Mouse (Mus musculus): ENCODE measurements around the gene Cdc42se1. TPM values are rescaled to one million over a fixed set of nuclear protein-coding genes. Genes with fewer than 3 reads are reported as not detected.

Gene Cdc42se1
- polyA plus RNA-seq, 1 experiment from 2014 or later: 109 TPM

DNA sequence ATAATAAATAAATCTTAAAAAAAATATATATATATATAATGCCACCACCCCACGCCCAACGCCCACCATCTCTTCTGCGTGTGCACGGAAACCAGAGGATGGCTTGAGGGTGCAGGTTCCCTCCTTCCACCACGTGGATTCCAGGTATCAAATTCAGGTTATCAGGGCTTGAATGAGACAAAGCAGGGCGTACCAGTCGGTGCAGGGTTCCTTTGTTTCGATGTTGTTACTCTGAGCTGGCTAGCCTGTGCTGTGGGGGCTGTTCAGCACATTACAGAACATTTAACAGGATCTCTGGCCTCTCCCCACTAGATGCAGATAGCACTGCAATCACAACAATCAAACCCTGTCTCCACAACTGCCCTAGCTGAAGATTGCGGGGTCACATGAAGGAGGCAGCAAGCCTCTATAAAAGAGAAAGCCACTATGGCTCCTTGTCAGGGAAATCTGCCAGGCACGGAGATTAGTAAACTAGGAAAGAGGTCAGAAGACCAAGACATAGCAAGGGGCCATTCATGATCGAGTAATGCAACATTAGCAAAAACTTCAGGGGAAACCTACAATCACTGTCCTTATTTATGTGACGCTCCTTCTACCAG, 42.3 kb downstream of the Cdc42se1 start:
- Histone ChIP-seq H3K36me3 (ENCODE audit: control insufficient read depth, insufficient read depth, low read length) (no peaks in the 10 kb centered on the region; the same call in 1 of the 2 replicates), H3K9me3 (ENCODE audit: control insufficient read depth, low read length) (no peaks in the 10 kb centered on the region), H3K27ac (ENCODE audit: low read depth, low read length) (no peak overlapping the region), H3K4me2 (ENCODE audit: low read depth) (no peak overlapping the region), H3K27me3 (ENCODE audit: control insufficient read depth, insufficient read depth, low read length) (no peaks in the 10 kb centered on the region), H3K9ac (ENCODE audit: low read length) (no peak overlapping the region), H3K4me1 (ENCODE audit: control insufficient read depth, insufficient read depth, low read length) (no peaks in the 10 kb centered on the region), H3K4me3 (ENCODE audit: low read depth, low read length) (no peak overlapping the region)
- WGBS: 89% methylated on average over 12 of the region's 12 CpGs
- no peak for ATAC-seq (ENCODE audit: insufficient read depth, low FRiP score, low TSS enrichment)
- DNase-seq (ENCODE audit: low spot score): no peak

DNA sequence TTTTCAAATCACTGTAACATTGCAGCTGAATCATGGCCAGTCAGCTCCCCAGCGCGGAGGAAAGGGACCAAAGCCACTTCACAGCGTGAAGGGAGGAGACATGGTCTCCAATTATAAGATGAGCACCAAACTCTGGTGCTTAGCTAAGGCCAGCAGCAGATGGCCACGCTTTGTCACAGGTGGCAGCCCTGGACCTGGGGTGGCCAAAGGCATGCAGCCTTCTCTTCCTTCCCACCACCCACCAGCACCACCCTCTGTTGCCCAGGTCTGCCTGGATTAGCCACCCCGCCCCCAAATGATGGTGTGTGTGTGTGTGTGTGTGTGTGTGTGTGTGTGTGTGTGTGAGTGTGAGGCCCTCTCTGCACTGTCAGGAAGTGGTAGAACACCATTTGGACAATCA, 44.9 kb downstream of the Cdc42se1 start:
- H3K4me2 ChIP-seq (ENCODE audit: low read depth): no peak overlapping the region
- DNase-seq (ENCODE audit: low spot score) (no peak), ATAC-seq (ENCODE audit: insufficient read depth, low FRiP score, low TSS enrichment) (no peak)
- no peak overlapping the region for H3K9ac ChIP-seq (ENCODE audit: low read length)
- no peaks in the 10 kb centered on the region for H3K9me3 ChIP-seq (ENCODE audit: control insufficient read depth, low read length)
- no peak overlapping the region for H3K4me3 ChIP-seq (ENCODE audit: low read depth, low read length)
- no peaks in the 10 kb centered on the region for H3K27me3 ChIP-seq (ENCODE audit: control insufficient read depth, insufficient read depth, low read length)
- WGBS: 96% methylated on average over 5 of the region's 5 CpGs
- H3K36me3 ChIP-seq (ENCODE audit: control insufficient read depth, insufficient read depth, low read length): no peaks in the 10 kb centered on the region; the same call in 1 of the 2 replicates
- H3K27ac ChIP-seq (ENCODE audit: low read depth, low read length): no peak overlapping the region
- no peaks in the 10 kb centered on the region for H3K4me1 ChIP-seq (ENCODE audit: control insufficient read depth, insufficient read depth, low read length)

DNA sequence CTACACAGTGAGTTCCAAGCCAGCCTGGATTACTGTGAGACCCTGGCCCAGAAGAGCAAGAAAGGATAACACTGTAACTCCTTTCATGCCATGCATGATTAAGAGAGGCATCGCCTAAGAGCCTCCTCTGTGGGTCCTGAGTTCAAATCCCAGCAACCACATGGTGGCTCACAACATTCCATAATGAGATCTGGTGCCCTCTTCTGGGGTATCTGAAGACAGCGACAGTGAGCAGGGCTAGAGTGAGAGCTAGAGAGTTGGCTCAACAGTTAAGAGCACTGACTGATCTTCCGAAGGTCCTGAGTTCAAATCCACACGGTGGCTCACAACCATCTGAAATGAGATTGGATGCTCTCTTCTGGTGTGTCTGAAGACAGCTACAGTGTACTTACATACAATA, 45.9 kb downstream of the Cdc42se1 start:
- H3K27ac ChIP-seq (ENCODE audit: low read depth, low read length): no peak overlapping the region
- no peak overlapping the region for H3K9ac ChIP-seq (ENCODE audit: low read length)
- no peaks in the 10 kb centered on the region for H3K4me1 ChIP-seq (ENCODE audit: control insufficient read depth, insufficient read depth, low read length)
- H3K27me3 ChIP-seq (ENCODE audit: control insufficient read depth, insufficient read depth, low read length): no peaks in the 10 kb centered on the region
- no peak overlapping the region for H3K4me3 ChIP-seq (ENCODE audit: low read depth, low read length)
- ATAC-seq (ENCODE audit: insufficient read depth, low FRiP score, low TSS enrichment) (no peak), DNase-seq (ENCODE audit: low spot score) (no peak)
- H3K4me2 ChIP-seq (ENCODE audit: low read depth): no peak overlapping the region
- 93% methylated on average over 4 of the region's 4 CpGs for WGBS
- no peaks in the 10 kb centered on the region for H3K9me3 ChIP-seq (ENCODE audit: control insufficient read depth, low read length)
- H3K36me3 ChIP-seq (ENCODE audit: control insufficient read depth, insufficient read depth, low read length): no peaks in the 10 kb centered on the region; the same call in 1 of the 2 replicates

DNA sequence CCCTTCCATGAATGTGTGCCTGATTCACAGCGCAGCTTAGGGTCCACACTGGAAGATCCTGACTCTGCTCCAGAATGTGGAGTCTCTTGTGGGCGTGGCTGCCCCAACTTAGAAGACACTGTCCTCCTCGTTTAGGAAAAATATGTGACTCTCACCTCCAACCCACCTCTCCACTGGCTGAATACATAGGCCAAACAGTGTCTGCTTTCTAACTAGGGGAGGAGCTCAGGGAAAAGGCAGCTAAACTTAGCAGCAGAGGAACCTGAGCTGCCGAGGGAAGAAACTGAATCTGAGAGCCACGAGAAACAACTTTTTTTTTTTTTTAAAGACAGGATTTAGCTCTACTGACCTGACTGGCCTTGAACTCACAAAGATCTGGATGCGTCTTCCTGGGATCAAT, 46.6 kb downstream of the Cdc42se1 start:
- Histone ChIP-seq H3K27ac (ENCODE audit: low read depth, low read length) (no peak overlapping the region), H3K4me2 (ENCODE audit: low read depth) (no peak overlapping the region), H3K9ac (ENCODE audit: low read length) (no peak overlapping the region), H3K4me3 (ENCODE audit: low read depth, low read length) (no peak overlapping the region), H3K36me3 (ENCODE audit: control insufficient read depth, insufficient read depth, low read length) (no peaks in the 10 kb centered on the region; the same call in 1 of the 2 replicates), H3K27me3 (ENCODE audit: control insufficient read depth, insufficient read depth, low read length) (no peaks in the 10 kb centered on the region), H3K9me3 (ENCODE audit: control insufficient read depth, low read length) (no peaks in the 10 kb centered on the region), H3K4me1 (ENCODE audit: control insufficient read depth, insufficient read depth, low read length) (no peaks in the 10 kb centered on the region)
- WGBS: 82% methylated on average over 6 of the region's 6 CpGs
- no peak for ATAC-seq (ENCODE audit: insufficient read depth, low FRiP score, low TSS enrichment)
- no peak for DNase-seq (ENCODE audit: low spot score)

DNA sequence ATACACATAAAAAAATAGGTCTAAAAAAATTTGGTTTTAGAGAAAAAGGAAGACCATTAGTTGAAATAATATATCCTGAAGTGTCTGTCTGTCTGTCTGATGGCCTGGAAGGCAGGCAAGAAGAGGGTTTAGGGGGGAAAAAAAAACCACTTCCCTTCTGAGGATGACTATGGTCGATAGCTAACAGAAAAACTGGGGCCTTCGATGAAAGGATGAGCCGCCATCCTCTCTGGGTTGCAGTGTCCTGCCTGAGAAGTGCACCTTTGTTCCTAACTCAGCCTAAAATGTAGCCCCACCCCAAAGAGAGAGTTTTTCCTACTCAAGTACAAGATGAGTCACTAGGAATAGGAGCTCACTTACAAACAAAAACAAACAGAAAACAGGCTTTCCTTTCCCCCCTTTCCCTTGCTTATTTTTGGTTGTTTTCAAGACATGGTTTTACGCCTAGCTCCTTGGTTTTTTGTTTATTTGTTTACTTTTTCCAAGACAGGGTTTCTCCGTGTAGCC, 47.9 kb downstream of the Cdc42se1 start:
- WGBS: 78% methylated on average over 5 of the region's 5 CpGs
- ATAC-seq (ENCODE audit: insufficient read depth, low FRiP score, low TSS enrichment): no peak
- DNase-seq (ENCODE audit: low spot score): no peak
- H3K27me3 ChIP-seq (ENCODE audit: control insufficient read depth, insufficient read depth, low read length): no peaks in the 10 kb centered on the region
- H3K4me2 ChIP-seq (ENCODE audit: low read depth): no peak overlapping the region
- H3K36me3 ChIP-seq (ENCODE audit: control insufficient read depth, insufficient read depth, low read length): no peaks in the 10 kb centered on the region; the same call in 1 of the 2 replicates
- H3K4me3 ChIP-seq (ENCODE audit: low read depth, low read length): no peak overlapping the region
- H3K9me3 ChIP-seq (ENCODE audit: control insufficient read depth, low read length): no peaks in the 10 kb centered on the region
- H3K9ac ChIP-seq (ENCODE audit: low read length): no peak overlapping the region
- H3K27ac ChIP-seq (ENCODE audit: low read depth, low read length): no peak overlapping the region
- H3K4me1 ChIP-seq (ENCODE audit: control insufficient read depth, insufficient read depth, low read length): no peaks in the 10 kb centered on the region

DNA sequence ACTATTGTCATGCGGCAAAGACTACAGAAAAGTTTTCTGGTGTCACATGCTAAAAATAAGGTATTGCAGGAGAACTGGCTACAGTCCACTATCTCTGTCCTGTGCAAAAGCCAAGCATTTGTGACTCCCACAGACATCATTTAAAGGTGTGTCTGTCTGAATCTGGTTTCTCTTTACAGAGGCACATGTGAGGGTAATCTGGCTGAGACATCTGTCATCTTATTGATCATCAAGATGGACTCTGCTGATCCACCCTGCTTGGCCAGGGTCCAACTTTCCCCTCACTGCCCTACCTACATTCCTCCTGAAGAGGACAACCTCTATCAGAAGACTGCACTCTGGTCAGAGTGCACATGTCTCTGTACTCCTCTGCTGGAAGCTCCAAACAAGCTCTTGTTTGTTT, 48.6 kb downstream of the Cdc42se1 start:
- H3K9me3 ChIP-seq (ENCODE audit: control insufficient read depth, low read length): no peaks in the 10 kb centered on the region
- no peak overlapping the region for H3K4me3 ChIP-seq (ENCODE audit: low read depth, low read length)
- no peaks in the 10 kb centered on the region for H3K4me1 ChIP-seq (ENCODE audit: control insufficient read depth, insufficient read depth, low read length)
- WGBS: 94% methylated on average over 1 of the region's 1 CpGs
- no peaks in the 10 kb centered on the region; the same call in 1 of the 2 replicates for H3K36me3 ChIP-seq (ENCODE audit: control insufficient read depth, insufficient read depth, low read length)
- H3K4me2 ChIP-seq (ENCODE audit: low read depth): no peak overlapping the region
- H3K27ac ChIP-seq (ENCODE audit: low read depth, low read length): no peak overlapping the region
- DNase-seq (ENCODE audit: low spot score) (no peak), ATAC-seq (ENCODE audit: insufficient read depth, low FRiP score, low TSS enrichment) (no peak)
- H3K27me3 ChIP-seq (ENCODE audit: control insufficient read depth, insufficient read depth, low read length): no peaks in the 10 kb centered on the region
- H3K9ac ChIP-seq (ENCODE audit: low read length): no peak overlapping the region

DNA sequence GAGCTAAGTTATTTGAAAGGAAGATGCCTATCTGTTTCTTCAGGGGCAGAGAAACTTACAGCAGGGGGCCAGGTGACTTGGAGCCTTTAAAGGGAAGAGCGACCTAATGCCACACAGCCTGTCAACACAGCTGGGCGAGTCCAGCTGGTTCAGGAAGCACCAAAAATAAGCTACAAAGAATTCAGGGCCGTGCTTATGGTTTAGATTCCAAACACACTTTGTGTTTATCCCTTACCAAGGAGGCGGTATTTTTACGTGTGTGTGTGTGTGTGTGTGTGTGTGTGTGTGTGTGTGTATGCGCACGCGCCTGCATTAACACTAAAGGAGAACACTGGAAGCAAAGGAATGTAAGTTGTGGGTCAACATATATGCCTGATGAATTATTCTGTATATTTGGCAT, 52.2 kb downstream of the Cdc42se1 start:
- ATAC-seq (ENCODE audit: insufficient read depth, low FRiP score, low TSS enrichment): no peak
- DNase-seq (ENCODE audit: low spot score): peak; percentile 26
- Histone ChIP-seq H3K9ac (ENCODE audit: low read length) (peak overlapping the region; percentile 87), H3K4me1 (ENCODE audit: control insufficient read depth, insufficient read depth, low read length) (0 out of 2 replicates have a peak, but pooled peaks cover 5% of the 10 kb centered on the region), H3K27ac (ENCODE audit: low read depth, low read length) (0 out of 2 replicates have a peak overlapping the region, but pooled peaks have one; percentile 51), H3K27me3 (ENCODE audit: control insufficient read depth, insufficient read depth, low read length) (no peaks in the 10 kb centered on the region), H3K36me3 (ENCODE audit: control insufficient read depth, insufficient read depth, low read length) (no peaks in the 10 kb centered on the region), H3K4me3 (ENCODE audit: low read depth, low read length) (peak overlapping the region; percentile 65), H3K4me2 (ENCODE audit: low read depth) (peak overlapping the region; percentile 74), H3K9me3 (ENCODE audit: control insufficient read depth, low read length) (no peaks in the 10 kb centered on the region)
- WGBS: 31% methylated on average over 8 of the region's 8 CpGs

DNA sequence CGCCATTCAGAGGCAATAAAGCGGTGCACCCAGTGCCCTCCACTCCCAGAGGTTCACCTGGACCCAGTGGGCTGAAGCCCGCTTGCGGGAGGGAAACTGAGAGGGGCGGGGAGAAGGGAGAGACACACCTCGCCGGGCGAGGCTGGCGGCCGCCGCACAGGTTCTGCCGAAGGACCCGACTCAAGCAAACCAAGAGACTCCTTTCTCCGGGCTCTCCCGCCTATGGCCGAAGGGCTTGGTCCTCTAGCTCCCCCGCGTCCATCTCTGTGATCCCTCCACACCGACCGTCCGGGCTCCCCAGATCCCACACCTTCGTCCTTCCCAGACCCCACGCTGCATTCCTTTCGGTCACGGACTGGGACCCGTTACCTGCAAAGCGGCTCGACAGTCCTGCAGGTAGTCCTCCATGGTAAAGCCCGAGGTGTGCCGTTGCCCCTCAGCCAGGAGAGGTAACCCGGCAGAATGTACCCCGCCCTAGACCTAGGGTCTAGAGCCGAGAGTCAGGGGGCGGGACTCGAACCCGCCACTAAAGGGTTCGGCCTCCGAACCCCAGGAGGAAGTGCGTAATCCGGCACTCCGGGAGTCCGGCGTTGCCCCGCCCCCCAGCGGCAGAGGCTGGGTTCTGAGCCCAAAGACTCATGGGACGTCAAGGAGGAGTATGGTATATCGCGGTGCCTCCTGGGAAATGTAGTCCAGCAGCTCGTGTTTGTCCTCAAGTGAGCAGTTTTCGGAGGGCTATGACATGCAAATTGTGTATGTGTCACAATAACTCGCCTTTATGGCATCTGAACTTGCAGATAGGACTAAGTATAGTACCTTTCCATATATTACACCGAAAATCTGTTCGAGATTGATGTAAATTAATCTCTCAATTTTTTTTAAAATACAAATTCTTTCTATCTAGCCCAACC, 52.9 kb downstream of the Cdc42se1 start, which contains the start of the genes Mindy1 and Prune1:
TSS of gene Mindy1 (plus strand) at position 130 of the 911 bp plus-strand sequence.
TSS of gene Prune1 (minus strand) at position 861 of the 911 bp plus-strand sequence.
- Histone ChIP-seq H3K4me1 (ENCODE audit: control insufficient read depth, insufficient read depth, low read length) (0 out of 2 replicates have a peak, but pooled peaks cover 5% of the 10 kb centered on the region), H3K4me2 (ENCODE audit: low read depth) (peak within 1 kb of the TSS; percentile 74), H3K9ac (ENCODE audit: low read length) (peak within 1 kb of the TSS; percentile 87), H3K27me3 (ENCODE audit: control insufficient read depth, insufficient read depth, low read length) (no peaks in the 10 kb centered on the region), H3K36me3 (ENCODE audit: control insufficient read depth, insufficient read depth, low read length) (no peaks in the 10 kb centered on the region), H3K4me3 (ENCODE audit: low read depth, low read length) (peak within 1 kb of the TSS; percentile 65), H3K9me3 (ENCODE audit: control insufficient read depth, low read length) (no peaks in the 10 kb centered on the region), H3K27ac (ENCODE audit: low read depth, low read length) (peak within 1 kb of the TSS; percentile 91)
- DNase-seq (ENCODE audit: low spot score): peak; percentile 98
- WGBS: under 1% methylated on average over 53 of the region's 53 CpGs
- peak; percentile 89 for ATAC-seq (ENCODE audit: insufficient read depth, low FRiP score, low TSS enrichment)

Data from neural tube, embryonic 11.5 days (tissue).